Mouse (Mus musculus) gastrocnemius, postnatal 36 days (tissue): ENCODE measurements around the gene Mtx1. TPM values are rescaled to one million over a fixed set of nuclear protein-coding genes. Genes with fewer than 3 reads are reported as not detected.
"Not testable (repeated sequence)": the region's sequence is repeated elsewhere in the genome, so short reads cannot be mapped to it uniquely, and the experiment has no call there.

ENCODE experiments used
- DNase-seq, 2 experiments: peaks; one replicate each; pipeline ENCODE4 v3.0.0; 2022
- intact Hi-C: fragments of 180-260 bp; cut with DNase I; formaldehyde crosslinking; loops from one replicate; pipeline ENCODE4 v1.15.1; 2025
- total RNA-seq, 2 experiments: library from RNA; stranded (reverse); gene quantifications; 2 replicates each; pipeline ENCODE4 v1.2.3; 2021

Mtx1 gene
- total RNA-seq, 2 experiments from 2014 or later = 40.2 to 41.0 TPM

GRCm38 (mm10) chr3:89218271-89218670 lies 8.6 kb downstream of the Mtx1 start:
- intact Hi-C loops = no loop called here
- DNase-seq = no peak

- intact Hi-C loops = loop anchor here (2.0 kb wide), 1 partner anchor 126 kb away; no protein-coding TSS in a partner anchor
- not testable (repeated sequence) for DNase-seq
Observed at GRCm38 (mm10) chr3:89216407-89216806, 10.5 kb downstream of the Mtx1 start.

- intact Hi-C loops = loop anchor here (2.0 kb wide), 2 partner anchors 17 to 125 kb away; no protein-coding TSS in a partner anchor
- DNase-seq = peak; percentile 71 to 75
Observed at GRCm38 (mm10) chr3:89215853-89216252, 11.0 kb downstream of the Mtx1 start.

GRCm38 (mm10) chr3:89214681-89215411 lies 12.0 kb downstream of the Mtx1 start, which contains the start of gene Thbs3:
TSS of gene Thbs3 (plus strand) at chr3:89215180.
- intact Hi-C loops = loop anchor here (2.0 kb wide), 1 partner anchor 16 kb away; no protein-coding TSS in a partner anchor
- DNase-seq = peak in 1 of 2 experiments; percentile 43

- intact Hi-C loops = loop anchor here (2.0 kb wide), 1 partner anchor 15 kb away; no protein-coding TSS in a partner anchor
- peak; percentile 87 to 91 for DNase-seq
Observed at GRCm38 (mm10) chr3:89213803-89214530, 12.9 kb downstream of the Mtx1 start.

GRCm38 (mm10) chr3:89210731-89211130 lies 16.2 kb downstream of the Mtx1 start:
- intact Hi-C loops = no loop called here
- no peak for DNase-seq

- no peak for DNase-seq
- intact Hi-C loops = no loop called here
Observed at GRCm38 (mm10) chr3:89210162-89210561, 16.7 kb downstream of the Mtx1 start.

GRCm38 (mm10) chr3:89209731-89210130 lies 17.2 kb downstream of the Mtx1 start:
- intact Hi-C loops = no loop called here
- DNase-seq = no peak

GRCm38 (mm10) chr3:89208736-89209135 lies 18.2 kb downstream of the Mtx1 start:
- DNase-seq = no peak
- intact Hi-C loops = no loop called here

GRCm38 (mm10) chr3:89208075-89208657 lies 18.7 kb downstream of the Mtx1 start:
- no peak for DNase-seq
- intact Hi-C loops = no loop called here

GRCm38 (mm10) chr3:89206695-89207094 lies 20.2 kb downstream of the Mtx1 start:
- intact Hi-C loops = no loop called here
- no peak for DNase-seq

GRCm38 (mm10) chr3:89206079-89206478 lies 20.8 kb downstream of the Mtx1 start:
- intact Hi-C loops = no loop called here
- no peak for DNase-seq

GRCm38 (mm10) chr3:89203142-89203514 lies 23.8 kb downstream of the Mtx1 start:
- intact Hi-C loops = no loop called here
- DNase-seq = no peak

- peak; percentile 65 to 68 for DNase-seq
- intact Hi-C loops = no loop called here
Observed at GRCm38 (mm10) chr3:89202253-89203141, 24.4 kb downstream of the Mtx1 start, which contains the start of gene Gba. TSS of gene Gba (plus strand) at chr3:89202928.

GRCm38 (mm10) chr3:89199839-89200238 lies 27.0 kb downstream of the Mtx1 start:
- intact Hi-C loops = loop anchor here (2.0 kb wide), 1 partner anchor 15 kb away; the partner anchor contains the start of gene Thbs3
- no peak for DNase-seq

- DNase-seq = peak; percentile 76 to 87
- intact Hi-C loops = no loop called here
Observed at GRCm38 (mm10) chr3:89195979-89196877, 30.7 kb downstream of the Mtx1 start.

- DNase-seq = no peak
- intact Hi-C loops = no loop called here
Observed at GRCm38 (mm10) chr3:89193853-89194252, 33.0 kb downstream of the Mtx1 start.

- DNase-seq = no peak
- intact Hi-C loops = no loop called here
Observed at GRCm38 (mm10) chr3:89193351-89193750, 33.5 kb downstream of the Mtx1 start.

GRCm38 (mm10) chr3:89190436-89190835 lies 36.5 kb downstream of the Mtx1 start:
- no peak for DNase-seq
- intact Hi-C loops = no loop called here
